Mouse (Mus musculus): ENCODE measurements around the gene Cox19.

DNA sequence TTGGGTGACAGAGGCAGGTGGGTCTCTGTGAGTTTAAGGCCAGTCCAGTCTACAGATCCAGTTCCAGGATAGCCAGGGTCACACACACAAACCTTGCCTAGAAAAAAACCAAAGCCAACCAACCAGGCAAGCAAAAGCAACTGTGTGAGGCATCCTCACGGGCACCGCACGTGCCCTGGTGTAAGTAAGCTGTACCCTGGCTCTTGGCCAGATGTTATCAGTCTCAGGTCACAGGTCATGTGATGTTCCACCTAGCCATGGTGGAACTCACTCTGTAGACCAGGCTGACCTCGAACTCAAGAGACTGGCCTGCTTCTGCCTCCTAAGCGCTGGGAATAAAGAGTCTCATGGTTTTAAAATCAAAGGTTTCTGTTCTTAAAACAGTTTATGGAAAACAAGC lies 8.0 kb upstream of the Cox19 start:
- TF ChIP-seq MAX (IDR thresholded peaks at IDR 0.05; ENCODE audit: low read length) (no peak), ELF1 (IDR thresholded peaks at IDR 0.05; ENCODE audit: low read depth, low read length) (no peak), CTCF (IDR thresholded peaks at IDR 0.05 in 2 of 3, conservative IDR thresholded peaks at IDR 0.05 in 1 of 3; ENCODE audit: control insufficient read depth in 1 of 3, insufficient read depth in 1 of 3, low read depth in 2 of 3, low read length in 3 of 3, poor library complexity in 1 of 3, severe bottlenecking in 1 of 3) (no peak), EP300 (IDR thresholded peaks at IDR 0.05; ENCODE audit: low read depth in 1 of 2, low read length in 2 of 2) (no peak), POLR2A (IDR thresholded peaks at IDR 0.05; ENCODE audit: control insufficient read depth in 1 of 2, insufficient read depth in 1 of 2, low read depth in 1 of 2, low read length in 2 of 2, poor library complexity in 1 of 2) (no peak), E2F4 (IDR thresholded peaks at IDR 0.05; ENCODE audit: borderline replicate concordance, low read depth, low read length) (no peak), GABPA (IDR thresholded peaks at IDR 0.05; ENCODE audit: low read depth, low read length) (no peak), USF1 (IDR thresholded peaks at IDR 0.05; ENCODE audit: low read depth, low read length) (no peak), MYC (IDR thresholded peaks at IDR 0.05; ENCODE audit: low read depth, low read length) (no peak), POLR2AphosphoS2 (IDR thresholded peaks at IDR 0.05; ENCODE audit: low read length) (no peak)
